In genomic region chr17:48281739-48282085, GRCm38 (mm10) we compare ENCODE assay signal across 8 mouse cellular contexts. TPM values are rescaled to one million over a fixed set of nuclear protein-coding genes. Genes with fewer than 3 reads are reported as not detected.
DNase-seq lines count a peak whose midpoint lies in the region; ATAC-seq and TF ChIP-seq lines count a peak whose summit lies in the region.

No protein-coding gene starts in this region.

- peaks cover 8% of the 10 kb centered on the region; the same call in 1 of the 2 replicates for H3K4me1 ChIP-seq in kidney, embryonic 16.5 days (ENCODE audit: insufficient read depth, low read length)
- no peaks in the 10 kb centered on the region for H3K4me1 ChIP-seq in embryonic facial prominence, embryonic 11.5 days (ENCODE audit: control insufficient read depth, insufficient read depth, low read length)
- peaks cover 7% of the 10 kb centered on the region; the same call in 1 of the 2 replicates for H3K4me1 ChIP-seq in intestine, embryonic 16.5 days (ENCODE audit: control insufficient read depth, insufficient read depth, low read length)
- H3K4me1 ChIP-seq in neural tube, embryonic 11.5 days (ENCODE audit: control insufficient read depth, insufficient read depth, low read length) = no peaks in the 10 kb centered on the region

- peak overlapping the region; percentile 33 for H3K4me3 ChIP-seq in kidney, embryonic 16.5 days (ENCODE audit: low read length)
- H3K4me3 ChIP-seq in embryonic facial prominence, embryonic 11.5 days (ENCODE audit: low read depth, low read length) = peak overlapping the region; percentile 24
- H3K4me3 ChIP-seq in intestine, embryonic 16.5 days (ENCODE audit: low read length) = peak overlapping the region; percentile 30
- H3K4me3 ChIP-seq in neural tube, embryonic 11.5 days (ENCODE audit: low read depth, low read length) = no peak overlapping the region
- H3K4me3 ChIP-seq in gastrocnemius, adult 2 months = no peak overlapping the region

- peak overlapping the region; percentile 17 for H3K9ac ChIP-seq in kidney, embryonic 16.5 days (replicated peaks; ENCODE audit: low read length)
- H3K9ac ChIP-seq in embryonic facial prominence, embryonic 11.5 days (replicated peaks; ENCODE audit: low read length) = peak overlapping the region; percentile 61
- H3K9ac ChIP-seq in intestine, embryonic 16.5 days (ENCODE audit: low read depth, low read length) = peak overlapping the region; percentile 56; the same call in 1 of the 2 replicates
- peak overlapping the region; percentile 20; the same call in 1 of the 2 replicates for H3K9ac ChIP-seq in neural tube, embryonic 11.5 days (ENCODE audit: low read length)

- intact Hi-C loops in gastrocnemius, adult 2 months (cut with DNase I) = no loop called here

- ATAC-seq in kidney, embryonic 16.5 days (ENCODE audit: low FRiP score, low TSS enrichment) = no peak
- no peak for ATAC-seq in embryonic facial prominence, embryonic 11.5 days (replicated peaks; ENCODE audit: insufficient number of reproducible peaks, low FRiP score, low TSS enrichment, low read depth)
- ATAC-seq in intestine, embryonic 16.5 days = 0 out of 2 replicates have a peak, but pooled peaks have one; percentile 26
- no peak for ATAC-seq in neural tube, embryonic 11.5 days (ENCODE audit: insufficient read depth, low FRiP score, low TSS enrichment)

- 6% methylated on average over 3 of the region's 3 CpGs for WGBS in kidney, embryonic 16.5 days
- WGBS in embryonic facial prominence, embryonic 11.5 days = 8% methylated on average over 3 of the region's 3 CpGs
- WGBS in intestine, embryonic 16.5 days = 3% methylated on average over 3 of the region's 3 CpGs
- 13% methylated on average over 3 of the region's 3 CpGs for WGBS in neural tube, embryonic 11.5 days

- no peaks in the 10 kb centered on the region for H3K9me3 ChIP-seq in kidney, embryonic 16.5 days (ENCODE audit: low read length)
- no peaks in the 10 kb centered on the region for H3K9me3 ChIP-seq in embryonic facial prominence, embryonic 11.5 days (replicated peaks; ENCODE audit: control insufficient read depth, low read length)
- no peaks in the 10 kb centered on the region for H3K9me3 ChIP-seq in intestine, embryonic 16.5 days (ENCODE audit: control insufficient read depth, low read length)
- H3K9me3 ChIP-seq in neural tube, embryonic 11.5 days (ENCODE audit: control insufficient read depth, low read length) = no peaks in the 10 kb centered on the region

- no peak overlapping the region for H3K27ac ChIP-seq in kidney, embryonic 16.5 days (ENCODE audit: low read length)
- H3K27ac ChIP-seq in embryonic facial prominence, embryonic 11.5 days (replicated peaks; ENCODE audit: low read depth, low read length) = no peak overlapping the region; the same call in 1 of the 2 replicates
- no peak overlapping the region for H3K27ac ChIP-seq in intestine, embryonic 16.5 days (ENCODE audit: low read length)
- H3K27ac ChIP-seq in neural tube, embryonic 11.5 days (ENCODE audit: low read depth, low read length) = no peak overlapping the region
- H3K27ac ChIP-seq in gastrocnemius, adult 2 months = no peak overlapping the region

- H3K27me3 ChIP-seq in kidney, embryonic 16.5 days (ENCODE audit: insufficient read depth, low read length) = no peaks in the 10 kb centered on the region
- H3K27me3 ChIP-seq in embryonic facial prominence, embryonic 11.5 days (ENCODE audit: control insufficient read depth, insufficient read depth, low read length) = no peaks in the 10 kb centered on the region
- no peaks in the 10 kb centered on the region for H3K27me3 ChIP-seq in intestine, embryonic 16.5 days (replicated peaks; ENCODE audit: control insufficient read depth, insufficient read depth, low read length)
- H3K27me3 ChIP-seq in neural tube, embryonic 11.5 days (ENCODE audit: control insufficient read depth, insufficient read depth, low read length) = no peaks in the 10 kb centered on the region

- TF ChIP-seq CTCF in gastrocnemius, adult 2 months (IDR thresholded peaks at IDR 0.05) = no peak

- H3K4me2 ChIP-seq in kidney, embryonic 16.5 days (replicated peaks; ENCODE audit: low read depth, low read length) = peak overlapping the region; percentile 49
- H3K4me2 ChIP-seq in embryonic facial prominence, embryonic 11.5 days (ENCODE audit: low read depth, low read length) = peak overlapping the region; percentile 44
- peak overlapping the region; percentile 50 for H3K4me2 ChIP-seq in intestine, embryonic 16.5 days (ENCODE audit: low read depth, low read length)
- peak overlapping the region; percentile 33 for H3K4me2 ChIP-seq in neural tube, embryonic 11.5 days (ENCODE audit: low read depth)

- no peaks in the 10 kb centered on the region for H3K36me3 ChIP-seq in kidney, embryonic 16.5 days (ENCODE audit: insufficient read depth, low read length)
- no peaks in the 10 kb centered on the region for H3K36me3 ChIP-seq in embryonic facial prominence, embryonic 11.5 days (replicated peaks; ENCODE audit: control insufficient read depth, insufficient read depth, low read depth, low read length)
- no peaks in the 10 kb centered on the region for H3K36me3 ChIP-seq in intestine, embryonic 16.5 days (ENCODE audit: control insufficient read depth, insufficient read depth, low read length)
- no peaks in the 10 kb centered on the region for H3K36me3 ChIP-seq in neural tube, embryonic 11.5 days (ENCODE audit: control insufficient read depth, insufficient read depth, low read length)

- DNase-seq in kidney, postnatal 25 days = no peak
- DNase-seq in embryonic facial prominence, embryonic 11.5 days (ENCODE audit: low spot score) = peak; percentile 79
- DNase-seq in neural tube, embryonic 11.5 days (ENCODE audit: low spot score) = peak; percentile 57
- no peak for DNase-seq in urinary bladder, adult 18-20 months (ENCODE audit: low spot score in 2 of 2)
- no peak for DNase-seq in adrenal gland, postnatal 25 days
- no peak for DNase-seq in gastrocnemius, adult 2 months

RNA-seq across cellular contexts. Expression of gene Treml2, which starts 17.6 kb away (rescaled TPM):
- polyA plus RNA-seq in kidney, embryonic 16.5 days (2015; fragmentation: Nextera tagmentation; extraction: Ambion mirVana) = 0.09 and 0.32 TPM in 2 replicates
- polyA plus RNA-seq in embryonic facial prominence, embryonic 11.5 days (2014; fragmentation: Nextera tagmentation; extraction: Ambion mirVana) = 0.10 and 0.15 TPM in 2 replicates
- polyA plus RNA-seq in intestine, embryonic 16.5 days (2015; fragmentation: Nextera tagmentation; extraction: Ambion mirVana) = 0.27 and 0.37 TPM in 2 replicates
- 0.11 and 0.26 TPM in 2 replicates for polyA plus RNA-seq in neural tube, embryonic 11.5 days (2014; fragmentation: Nextera tagmentation; extraction: Ambion mirVana)
- total RNA-seq in adrenal gland, postnatal 25 days (2021) = 0.15 TPM in 1 of 2 replicates, not detected in the other
- not detected for total RNA-seq in gastrocnemius, adult 2 months (2021)

RNA-seq across cellular contexts. Expression of gene Treml4, which starts 17.6 kb away (rescaled TPM):
- 0.41 and 0.46 TPM in 2 replicates for polyA plus RNA-seq in kidney, embryonic 16.5 days (2015; fragmentation: Nextera tagmentation; extraction: Ambion mirVana)
- not detected in 2 replicates for polyA plus RNA-seq in embryonic facial prominence, embryonic 11.5 days (2014; fragmentation: Nextera tagmentation; extraction: Ambion mirVana)
- polyA plus RNA-seq in intestine, embryonic 16.5 days (2015; fragmentation: Nextera tagmentation; extraction: Ambion mirVana) = 4.0 and 5.8 TPM in 2 replicates
- polyA plus RNA-seq in neural tube, embryonic 11.5 days (2014; fragmentation: Nextera tagmentation; extraction: Ambion mirVana) = 0.18 and 0.25 TPM in 2 replicates
- 0.52 and 1.00 TPM in 2 replicates for total RNA-seq in adrenal gland, postnatal 25 days (2021)
- total RNA-seq in gastrocnemius, adult 2 months (2021) = not detected

RNA-seq across cellular contexts. Expression of gene Trem3, which starts 34.1 kb away (rescaled TPM):
- 0.21 TPM in 1 of 2 replicates, not detected in the other for polyA plus RNA-seq in kidney, embryonic 16.5 days (2015; fragmentation: Nextera tagmentation; extraction: Ambion mirVana)
- polyA plus RNA-seq in embryonic facial prominence, embryonic 11.5 days (2014; fragmentation: Nextera tagmentation; extraction: Ambion mirVana) = 0.21 TPM in 1 of 2 replicates, not detected in the other
- 0.37 and 0.57 TPM in 2 replicates for polyA plus RNA-seq in intestine, embryonic 16.5 days (2015; fragmentation: Nextera tagmentation; extraction: Ambion mirVana)
- polyA plus RNA-seq in neural tube, embryonic 11.5 days (2014; fragmentation: Nextera tagmentation; extraction: Ambion mirVana) = not detected in 2 replicates
- total RNA-seq in adrenal gland, postnatal 25 days (2021) = not detected in 2 replicates
- not detected for total RNA-seq in gastrocnemius, adult 2 months (2021)

RNA-seq across cellular contexts. Expression of gene B430306N03Rik, which starts 34.2 kb away (rescaled TPM):
- polyA plus RNA-seq in kidney, embryonic 16.5 days (2015; fragmentation: Nextera tagmentation; extraction: Ambion mirVana) = 0.17 and 0.25 TPM in 2 replicates
- polyA plus RNA-seq in embryonic facial prominence, embryonic 11.5 days (2014; fragmentation: Nextera tagmentation; extraction: Ambion mirVana) = not detected in 2 replicates
- 0.44 and 0.59 TPM in 2 replicates for polyA plus RNA-seq in intestine, embryonic 16.5 days (2015; fragmentation: Nextera tagmentation; extraction: Ambion mirVana)
- polyA plus RNA-seq in neural tube, embryonic 11.5 days (2014; fragmentation: Nextera tagmentation; extraction: Ambion mirVana) = 0.08 TPM in 1 of 2 replicates, not detected in the other
- total RNA-seq in adrenal gland, postnatal 25 days (2021) = 0.12 TPM in 1 of 2 replicates, not detected in the other
- total RNA-seq in gastrocnemius, adult 2 months (2021) = not detected

RNA-seq across cellular contexts. Expression of gene Trem1, which starts 49.1 kb away (rescaled TPM):
- 0.14 TPM in 1 of 2 replicates, not detected in the other for polyA plus RNA-seq in kidney, embryonic 16.5 days (2015; fragmentation: Nextera tagmentation; extraction: Ambion mirVana)
- 0.07 and 0.11 TPM in 2 replicates for polyA plus RNA-seq in embryonic facial prominence, embryonic 11.5 days (2014; fragmentation: Nextera tagmentation; extraction: Ambion mirVana)
- polyA plus RNA-seq in intestine, embryonic 16.5 days (2015; fragmentation: Nextera tagmentation; extraction: Ambion mirVana) = 0.56 and 0.72 TPM in 2 replicates
- 0.07 TPM in 1 of 2 replicates, not detected in the other for polyA plus RNA-seq in neural tube, embryonic 11.5 days (2014; fragmentation: Nextera tagmentation; extraction: Ambion mirVana)
- total RNA-seq in adrenal gland, postnatal 25 days (2021) = not detected in 2 replicates
- not detected for total RNA-seq in gastrocnemius, adult 2 months (2021)

Comparison
In these comparisons a context has a peak if more than half of its experiments do, and no peak if none do; other contexts are left out.
1. H3K4me3 ChIP-seq: peak in kidney, embryonic 16.5 days (single experiment), embryonic facial prominence, embryonic 11.5 days (single experiment) and intestine, embryonic 16.5 days (single experiment); none in neural tube, embryonic 11.5 days (single experiment) and gastrocnemius, adult 2 months (single experiment).
2. DNase-seq: peak in embryonic facial prominence, embryonic 11.5 days (single experiment) and neural tube, embryonic 11.5 days (single experiment); none in kidney, postnatal 25 days (0 of 2), urinary bladder, adult 18-20 months (0 of 2), adrenal gland, postnatal 25 days (single experiment) and gastrocnemius, adult 2 months (single experiment).
3. Peak in every context shown above with its lines, with median percentiles within 50 percentile points of each other: H3K4me2 ChIP-seq and H3K9ac ChIP-seq.